Mouse (Mus musculus): ENCODE results near the gene Morc4.

Morc4 gene

GRCm38 (mm10) chrX:139870938-139871791, at the start of gene Morc4:
Morc4 (minus strand) TSS chrX:139871677.
- H3K27me3 ChIP-seq (ENCODE audit: control insufficient read depth, insufficient read depth, low read length, poor library complexity, severe bottlenecking) = no peaks in the 10 kb centered on the region
- no peaks in the 10 kb centered on the region for H3K36me3 ChIP-seq (ENCODE audit: control insufficient read depth, insufficient read depth, low read length, poor library complexity, severe bottlenecking)
- DNase-seq (ENCODE audit: low read depth, low spot score) = no peak

- DNase-seq (ENCODE audit: low read depth, low spot score) = no peak
- no peaks in the 10 kb centered on the region for H3K27me3 ChIP-seq (ENCODE audit: control insufficient read depth, insufficient read depth, low read length, poor library complexity, severe bottlenecking)
These were observed 49.1 kb upstream of the Morc4 start for GRCm38 (mm10) chrX:139920572-139920971.

GRCm38 (mm10) chrX:139891387-139891786, 19.9 kb upstream of the Morc4 start:
- H3K36me3 ChIP-seq (ENCODE audit: control insufficient read depth, insufficient read depth, low read length, poor library complexity, severe bottlenecking) = no peaks in the 10 kb centered on the region
- no peak for DNase-seq (ENCODE audit: low read depth, low spot score)

More at GRCm38 (mm10) chrX:139920572-139920971, 49.1 kb upstream of the Morc4 start:
- no peaks in the 10 kb centered on the region for H3K36me3 ChIP-seq (ENCODE audit: control insufficient read depth, insufficient read depth, low read length, poor library complexity, severe bottlenecking)

GRCm38 (mm10) chrX:139883221-139883620, 11.7 kb upstream of the Morc4 start:
- DNase-seq (ENCODE audit: low read depth, low spot score) = no peak
- H3K27me3 ChIP-seq (ENCODE audit: control insufficient read depth, insufficient read depth, low read length, poor library complexity, severe bottlenecking) = no peaks in the 10 kb centered on the region

More at GRCm38 (mm10) chrX:139891387-139891786, 19.9 kb upstream of the Morc4 start:
- H3K27me3 ChIP-seq (ENCODE audit: control insufficient read depth, insufficient read depth, low read length, poor library complexity, severe bottlenecking) = no peaks in the 10 kb centered on the region

GRCm38 (mm10) chrX:139877936-139878335, 6.5 kb upstream of the Morc4 start:
- Histone ChIP-seq H3K36me3 (ENCODE audit: control insufficient read depth, insufficient read depth, low read length, poor library complexity, severe bottlenecking) (no peaks in the 10 kb centered on the region), H3K27me3 (ENCODE audit: control insufficient read depth, insufficient read depth, low read length, poor library complexity, severe bottlenecking) (no peaks in the 10 kb centered on the region)
- DNase-seq (ENCODE audit: low read depth, low spot score) = no peak

More at GRCm38 (mm10) chrX:139883221-139883620, 11.7 kb upstream of the Morc4 start:
- H3K36me3 ChIP-seq (ENCODE audit: control insufficient read depth, insufficient read depth, low read length, poor library complexity, severe bottlenecking) = no peaks in the 10 kb centered on the region

GRCm38 (mm10) chrX:139877105-139877504, 5.6 kb upstream of the Morc4 start:
- Histone ChIP-seq H3K36me3 (ENCODE audit: control insufficient read depth, insufficient read depth, low read length, poor library complexity, severe bottlenecking) (no peaks in the 10 kb centered on the region), H3K27me3 (ENCODE audit: control insufficient read depth, insufficient read depth, low read length, poor library complexity, severe bottlenecking) (no peaks in the 10 kb centered on the region)
- DNase-seq (ENCODE audit: low read depth, low spot score) = no peak

GRCm38 (mm10) chrX:139870300-139870711, 1.2 kb downstream of the Morc4 start:
- DNase-seq (ENCODE audit: low read depth, low spot score) = no peak
- H3K36me3 ChIP-seq (ENCODE audit: control insufficient read depth, insufficient read depth, low read length, poor library complexity, severe bottlenecking) = no peaks in the 10 kb centered on the region
- H3K27me3 ChIP-seq (ENCODE audit: control insufficient read depth, insufficient read depth, low read length, poor library complexity, severe bottlenecking) = no peaks in the 10 kb centered on the region

GRCm38 (mm10) chrX:139859402-139859801, 12.1 kb downstream of the Morc4 start:
- Histone ChIP-seq H3K27me3 (ENCODE audit: control insufficient read depth, insufficient read depth, low read length, poor library complexity, severe bottlenecking) (no peaks in the 10 kb centered on the region), H3K36me3 (ENCODE audit: control insufficient read depth, insufficient read depth, low read length, poor library complexity, severe bottlenecking) (no peaks in the 10 kb centered on the region)
- DNase-seq (ENCODE audit: low read depth, low spot score) = no peak

GRCm38 (mm10) chrX:139854795-139855194, 16.7 kb downstream of the Morc4 start:
- no peaks in the 10 kb centered on the region for H3K27me3 ChIP-seq (ENCODE audit: control insufficient read depth, insufficient read depth, low read length, poor library complexity, severe bottlenecking)
- H3K36me3 ChIP-seq (ENCODE audit: control insufficient read depth, insufficient read depth, low read length, poor library complexity, severe bottlenecking) = no peaks in the 10 kb centered on the region
- DNase-seq (ENCODE audit: low read depth, low spot score) = no peak

GRCm38 (mm10) chrX:139841091-139841490, 30.4 kb downstream of the Morc4 start:
- H3K27me3 ChIP-seq (ENCODE audit: control insufficient read depth, insufficient read depth, low read length, poor library complexity, severe bottlenecking) = no peaks in the 10 kb centered on the region
- DNase-seq (ENCODE audit: low read depth, low spot score) = no peak
- no peaks in the 10 kb centered on the region for H3K36me3 ChIP-seq (ENCODE audit: control insufficient read depth, insufficient read depth, low read length, poor library complexity, severe bottlenecking)

- DNase-seq (ENCODE audit: low read depth, low spot score) = no peak
- Histone ChIP-seq H3K27me3 (ENCODE audit: control insufficient read depth, insufficient read depth, low read length, poor library complexity, severe bottlenecking) (no peaks in the 10 kb centered on the region), H3K36me3 (ENCODE audit: control insufficient read depth, insufficient read depth, low read length, poor library complexity, severe bottlenecking) (no peaks in the 10 kb centered on the region)
These were observed 32.4 kb downstream of the Morc4 start for GRCm38 (mm10) chrX:139839057-139839456.

GRCm38 (mm10) chrX:139832464-139832863, 39.0 kb downstream of the Morc4 start:
- Histone ChIP-seq H3K36me3 (ENCODE audit: control insufficient read depth, insufficient read depth, low read length, poor library complexity, severe bottlenecking) (no peaks in the 10 kb centered on the region), H3K27me3 (ENCODE audit: control insufficient read depth, insufficient read depth, low read length, poor library complexity, severe bottlenecking) (no peaks in the 10 kb centered on the region)
- DNase-seq (ENCODE audit: low read depth, low spot score) = peak; percentile 47

- Histone ChIP-seq H3K36me3 (ENCODE audit: control insufficient read depth, insufficient read depth, low read length, poor library complexity, severe bottlenecking) (no peaks in the 10 kb centered on the region), H3K27me3 (ENCODE audit: control insufficient read depth, insufficient read depth, low read length, poor library complexity, severe bottlenecking) (no peaks in the 10 kb centered on the region)
- no peak for DNase-seq (ENCODE audit: low read depth, low spot score)
These were observed 42.9 kb downstream of the Morc4 start for GRCm38 (mm10) chrX:139828363-139829092.

- DNase-seq (ENCODE audit: low read depth, low spot score) = no peak
- Histone ChIP-seq H3K36me3 (ENCODE audit: control insufficient read depth, insufficient read depth, low read length, poor library complexity, severe bottlenecking) (no peaks in the 10 kb centered on the region), H3K27me3 (ENCODE audit: control insufficient read depth, insufficient read depth, low read length, poor library complexity, severe bottlenecking) (no peaks in the 10 kb centered on the region)
These were observed 44.6 kb downstream of the Morc4 start for GRCm38 (mm10) chrX:139826926-139827325.

- Histone ChIP-seq H3K36me3 (ENCODE audit: control insufficient read depth, insufficient read depth, low read length, poor library complexity, severe bottlenecking) (no peaks in the 10 kb centered on the region), H3K27me3 (ENCODE audit: control insufficient read depth, insufficient read depth, low read length, poor library complexity, severe bottlenecking) (no peaks in the 10 kb centered on the region)
- no peak for DNase-seq (ENCODE audit: low read depth, low spot score)
These were observed 46.1 kb downstream of the Morc4 start for GRCm38 (mm10) chrX:139825402-139825801.
